Mouse (Mus musculus): ENCODE results near the gene Plch2.
"Not testable (repeated sequence)": the region's sequence is repeated elsewhere in the genome, so short reads cannot be mapped to it uniquely, and the experiment has no call there.

Gene Plch2

GRCm38 (mm10) chr4:155056724-155057123 is at the start of gene Plch2:
Gene Plch2 (minus strand): TSS chr4:155056784.
- DNase-seq (ENCODE audit: low read depth, low spot score) = no peak

GRCm38 (mm10) chr4:155098572-155098971 is 42.0 kb upstream of the Plch2 start:
- DNase-seq (ENCODE audit: low read depth, low spot score) = no peak

- no peak for DNase-seq (ENCODE audit: low read depth, low spot score)
Measured at GRCm38 (mm10) chr4:155097452-155097851, 40.9 kb upstream of the Plch2 start.

DNA sequence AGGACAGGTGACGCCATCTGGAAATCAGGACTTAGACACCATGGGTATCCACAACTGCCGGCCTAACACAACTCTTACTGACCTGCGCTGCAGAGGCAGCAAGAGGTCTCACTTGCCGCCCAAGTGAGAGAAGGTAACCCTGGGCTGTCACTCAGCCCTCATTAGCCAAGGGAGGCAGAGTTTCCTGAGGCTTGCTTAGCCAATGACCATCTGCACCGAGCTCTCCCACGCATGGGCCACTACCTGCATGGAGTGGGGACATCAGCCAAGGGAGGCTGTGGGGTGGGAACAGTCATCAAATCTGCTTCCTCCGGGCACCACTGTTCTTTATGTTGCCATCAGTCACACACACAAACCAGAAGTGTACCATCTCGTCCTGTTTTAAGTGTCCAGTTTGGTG is 39.4 kb upstream of the Plch2 start:
- DNase-seq (ENCODE audit: low read depth, low spot score) = no peak

DNA sequence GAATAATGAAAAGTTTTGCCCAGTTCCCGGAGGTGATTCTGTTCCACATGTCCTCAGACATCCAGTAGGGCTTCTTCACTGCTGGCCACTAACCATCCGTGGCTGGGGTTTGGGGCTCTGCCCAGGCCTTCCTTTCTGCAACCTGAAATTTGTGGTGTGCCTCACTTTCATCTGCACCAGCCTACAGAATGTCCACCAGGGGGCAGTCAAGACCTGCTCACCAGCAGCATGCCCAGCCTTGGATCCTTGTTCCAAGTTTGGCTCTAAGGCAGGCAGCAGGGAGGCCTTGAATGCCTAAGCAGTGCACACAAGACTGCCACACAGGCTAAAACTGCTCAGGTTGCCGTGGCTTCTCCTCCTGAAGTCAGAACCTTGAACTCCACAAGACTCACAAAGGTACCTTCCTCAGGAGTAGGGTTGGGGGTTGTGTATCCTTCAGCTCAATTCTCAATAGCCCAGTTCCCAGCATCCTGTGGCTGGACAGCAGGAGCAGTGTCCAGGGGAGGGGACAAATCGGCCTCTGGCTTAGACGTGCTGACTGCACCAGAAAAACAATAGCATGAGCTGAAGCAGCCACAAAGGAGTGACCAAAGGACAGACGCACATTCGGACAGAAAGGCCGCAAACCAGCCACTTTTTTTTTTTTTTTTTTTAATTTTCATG is 38.8 kb upstream of the Plch2 start:
- peak; percentile 85 for DNase-seq (ENCODE audit: low read depth, low spot score)

DNA sequence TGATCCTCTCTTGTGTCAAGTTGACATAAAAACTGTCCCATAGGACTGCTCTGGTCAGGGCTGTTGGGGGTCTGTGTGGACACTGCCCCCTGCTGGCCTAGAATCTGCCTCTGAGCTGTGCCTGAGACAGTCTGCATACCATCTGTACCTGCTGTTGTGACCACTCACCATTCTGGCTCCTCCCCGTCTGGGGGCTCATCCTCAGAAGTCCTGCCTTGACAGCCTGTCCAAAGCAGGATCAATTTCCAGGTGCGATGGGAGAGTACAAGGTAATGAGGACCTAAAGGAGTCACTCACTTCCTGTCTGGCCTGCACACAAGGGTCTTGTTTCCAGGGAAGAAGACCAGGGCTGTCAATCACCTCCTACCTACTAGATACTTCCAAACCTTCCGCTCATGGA is 38.0 kb upstream of the Plch2 start:
- peak; percentile 57 for DNase-seq (ENCODE audit: low read depth, low spot score)

- no peak for DNase-seq (ENCODE audit: low read depth, low spot score)
Measured at GRCm38 (mm10) chr4:155093431-155094149, 37.0 kb upstream of the Plch2 start.

DNA sequence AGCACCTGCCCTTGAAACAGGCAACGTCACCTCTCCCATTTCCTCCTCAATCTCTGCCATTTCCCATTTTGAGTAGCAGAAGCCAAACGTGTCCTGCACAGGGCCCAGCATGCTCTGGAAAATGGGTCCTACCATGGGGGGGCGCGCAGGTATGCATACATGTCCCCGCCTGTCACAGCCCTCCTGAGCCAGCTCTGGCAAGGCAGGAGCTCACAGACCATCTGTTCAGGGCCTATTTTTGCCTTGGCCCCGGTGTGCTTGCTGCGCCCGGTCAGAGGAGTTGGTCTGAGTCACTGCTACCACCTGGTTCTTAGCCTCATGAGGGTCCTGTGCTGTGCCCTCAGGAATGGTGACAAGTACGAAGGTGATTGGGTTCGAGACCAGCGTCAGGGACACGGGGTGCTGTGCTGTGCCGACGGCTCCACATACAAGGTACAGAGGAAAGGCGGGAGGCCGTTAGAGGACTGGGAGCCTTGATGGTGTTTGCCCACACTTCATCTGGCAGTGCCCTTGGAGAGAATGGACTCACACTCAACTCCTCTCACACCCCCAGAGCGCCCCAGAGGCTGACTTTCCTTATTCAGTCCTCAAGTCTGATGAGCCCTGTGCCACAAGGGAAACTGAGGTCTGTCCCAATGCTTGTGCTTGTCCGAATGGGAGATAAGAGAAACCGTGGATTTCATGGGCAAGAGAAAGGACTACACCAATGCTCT is 36.3 kb upstream of the Plch2 start:
- DNase-seq (ENCODE audit: low read depth, low spot score) = no peak

GRCm38 (mm10) chr4:155090688-155091449 is 34.3 kb upstream of the Plch2 start:
- peak; percentile 54 for DNase-seq (ENCODE audit: low read depth, low spot score)

DNA sequence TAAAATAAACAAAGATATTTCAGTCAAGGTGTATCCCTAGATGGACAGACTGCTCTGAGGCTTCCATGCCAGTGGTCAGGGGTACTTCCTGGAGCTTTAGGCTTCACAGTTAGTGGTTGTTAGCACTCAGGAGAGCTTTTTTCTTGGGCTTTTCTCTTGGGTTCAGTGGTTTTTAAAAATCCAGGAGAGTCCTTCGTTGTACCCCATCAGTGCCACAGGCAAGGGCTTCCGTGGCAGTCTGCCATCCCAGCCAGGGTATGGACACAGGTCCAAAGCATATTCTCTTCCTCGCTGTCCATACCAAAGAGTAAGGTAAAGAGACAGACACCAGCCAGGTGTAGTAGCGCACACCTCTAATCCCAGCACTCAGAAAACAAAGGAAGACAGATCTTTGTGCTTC is 33.6 kb upstream of the Plch2 start:
- no peak for DNase-seq (ENCODE audit: low read depth, low spot score)

DNA sequence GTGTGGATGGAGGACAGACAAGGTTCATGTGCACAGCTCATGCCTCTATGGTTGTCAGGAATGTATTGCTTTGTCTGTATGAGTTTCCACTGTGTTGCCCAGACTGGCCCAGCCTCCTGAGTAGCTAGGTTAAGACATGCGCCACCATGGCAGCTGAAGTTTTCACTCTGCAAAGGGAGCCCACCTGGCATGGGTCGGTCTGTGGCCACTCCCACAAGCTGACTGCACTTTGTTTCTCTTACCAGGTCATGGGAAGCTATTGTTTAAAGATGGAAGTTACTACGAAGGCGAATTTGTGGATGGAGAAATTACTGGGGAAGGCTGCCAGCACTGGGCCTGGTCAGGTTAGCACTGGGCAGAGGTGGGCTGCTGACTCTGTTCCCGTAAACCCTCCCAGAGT is 32.7 kb upstream of the Plch2 start:
- DNase-seq (ENCODE audit: low read depth, low spot score) = no peak

DNA sequence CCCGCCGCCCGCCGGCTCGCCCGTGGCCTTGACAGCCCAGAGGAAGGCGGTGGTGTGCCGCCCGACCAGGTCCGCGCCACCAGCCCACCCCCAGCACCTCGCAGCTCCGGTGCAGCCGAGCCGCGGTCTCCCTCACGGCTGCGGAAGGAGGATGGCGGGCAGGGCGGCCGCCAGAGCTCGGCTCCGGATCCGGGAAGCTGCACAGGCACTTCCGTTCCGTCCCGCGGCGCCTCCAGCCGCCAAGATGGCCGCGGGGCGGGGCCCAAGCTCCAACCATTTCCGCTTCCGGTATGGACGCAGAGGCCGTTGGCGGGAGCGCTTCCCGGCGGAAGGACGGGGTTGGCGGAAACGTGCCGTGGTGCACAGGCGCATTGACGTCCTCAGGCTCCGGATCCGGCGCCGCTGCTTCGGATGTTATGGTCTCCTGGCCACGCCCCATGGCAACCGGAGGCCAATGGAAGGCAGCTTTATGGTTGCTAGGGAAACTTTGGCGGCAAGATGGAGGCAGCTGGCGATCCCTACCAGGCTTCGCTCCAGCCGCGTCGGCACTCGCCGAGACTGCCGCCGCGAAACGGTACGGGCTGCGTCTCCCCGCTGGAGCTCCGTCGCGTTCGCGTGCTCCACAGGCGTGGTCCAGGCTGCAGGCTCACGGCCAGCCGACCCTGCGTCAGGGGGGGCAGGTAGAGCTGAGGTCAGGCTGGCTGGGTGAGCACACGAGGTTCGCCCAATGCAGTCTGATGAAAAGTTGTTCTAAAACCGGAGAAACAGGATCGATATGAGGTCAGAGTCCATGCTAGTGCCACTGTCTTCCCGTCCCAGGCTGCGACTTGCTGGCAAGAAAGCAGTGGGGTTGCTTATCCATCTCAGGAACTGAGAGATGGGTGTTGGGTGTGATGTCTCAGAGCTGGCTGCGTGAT is 29.8 kb upstream of the Plch2 start, which contains the start of the genes Rer1 and Morn1:
TSS of gene Rer1 (minus strand) at position 275 of the 917 bp plus-strand sequence.
TSS of gene Morn1 (plus strand) at position 470 of the 917 bp plus-strand sequence.
- DNase-seq (ENCODE audit: low read depth, low spot score) = peak; percentile 100

DNA sequence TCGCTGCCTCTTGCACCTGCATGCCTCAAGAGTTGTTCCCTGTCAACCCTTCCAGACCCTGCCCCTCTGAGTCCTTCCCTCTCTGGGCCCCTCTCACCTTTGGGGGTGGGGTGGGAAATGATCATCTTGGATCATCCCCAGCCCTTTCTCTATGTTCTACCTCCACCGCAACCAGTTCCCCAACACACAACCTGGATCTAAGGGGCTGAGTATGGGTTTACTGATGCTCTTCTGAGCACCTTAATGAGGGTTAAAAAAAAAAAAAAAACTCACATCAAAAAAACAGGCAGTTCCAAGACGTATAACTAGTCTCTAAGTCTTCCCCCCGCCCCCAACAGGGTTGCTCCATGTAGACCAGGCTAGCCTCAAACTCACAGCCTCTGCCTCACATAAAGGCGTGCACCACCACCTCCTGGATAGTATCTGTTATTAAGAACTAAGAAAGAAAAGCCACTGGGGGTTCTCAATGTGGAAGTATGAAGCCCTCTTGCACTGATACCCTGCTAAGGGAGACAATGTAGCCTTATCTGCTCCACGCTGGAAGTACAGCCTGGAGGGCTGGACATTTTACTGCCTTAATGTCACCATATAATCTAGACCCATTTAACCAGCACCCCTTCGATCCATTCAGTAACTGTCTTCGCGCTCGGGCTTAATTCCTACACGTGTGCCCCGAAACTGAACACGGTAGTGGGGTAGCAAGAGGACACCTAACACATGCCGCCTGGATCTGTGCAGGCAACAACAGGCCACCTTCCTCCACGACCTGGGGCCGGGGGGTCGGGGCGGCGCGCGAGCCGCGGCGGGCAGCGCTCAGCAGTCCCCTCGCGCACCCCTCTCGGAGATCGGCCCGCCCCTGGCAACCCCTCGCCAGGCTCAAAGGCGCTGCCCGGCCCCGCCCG is 28.9 kb upstream of the Plch2 start:
- DNase-seq (ENCODE audit: low read depth, low spot score) = peak; percentile 34

- no peak for DNase-seq (ENCODE audit: low read depth, low spot score)
Measured at GRCm38 (mm10) chr4:155084351-155084750, 27.8 kb upstream of the Plch2 start.

DNA sequence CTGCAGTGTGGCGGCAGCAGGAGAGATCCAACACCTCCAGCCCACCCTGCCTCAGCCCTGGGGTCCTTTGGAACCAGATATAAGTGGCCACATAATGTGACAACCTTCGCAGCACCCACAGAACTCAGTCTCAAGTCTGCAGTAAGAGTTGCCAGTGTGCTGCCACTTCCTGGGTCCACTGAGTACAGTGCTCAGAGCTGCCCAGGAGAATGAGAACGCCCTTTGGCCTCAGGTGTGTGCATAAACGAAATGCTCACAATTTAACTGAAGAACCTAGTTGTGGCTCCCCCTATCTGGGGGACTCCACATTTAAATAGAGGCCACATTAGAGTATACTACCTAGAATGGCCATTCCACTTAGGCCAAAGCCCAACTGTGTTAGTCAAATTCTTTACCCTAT is 27.0 kb upstream of the Plch2 start:
- DNase-seq (ENCODE audit: low read depth, low spot score) = no peak

GRCm38 (mm10) chr4:155079666-155080065 is 23.1 kb upstream of the Plch2 start:
- DNase-seq (ENCODE audit: low read depth, low spot score) = no peak

DNA sequence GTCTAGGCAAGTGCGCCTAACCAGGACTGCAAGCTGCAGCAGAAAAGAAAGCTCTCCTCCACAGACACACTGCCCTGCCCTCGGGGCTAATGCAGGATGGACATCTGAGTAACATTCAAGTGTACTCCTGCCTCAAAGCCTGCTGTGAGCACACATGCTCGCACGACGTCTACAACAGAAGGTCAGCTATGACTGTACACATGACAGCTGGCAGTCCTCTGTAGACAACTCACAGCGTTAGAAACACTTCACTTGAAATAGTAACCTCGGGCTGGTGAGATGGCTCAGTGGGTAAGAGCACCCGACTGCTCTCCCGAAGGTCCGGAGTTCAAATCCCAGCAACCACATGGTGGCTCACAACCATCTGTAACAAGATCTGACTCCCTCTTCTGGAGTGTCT is 22.2 kb upstream of the Plch2 start:
- not testable (repeated sequence) for DNase-seq (ENCODE audit: low read depth, low spot score)

DNA sequence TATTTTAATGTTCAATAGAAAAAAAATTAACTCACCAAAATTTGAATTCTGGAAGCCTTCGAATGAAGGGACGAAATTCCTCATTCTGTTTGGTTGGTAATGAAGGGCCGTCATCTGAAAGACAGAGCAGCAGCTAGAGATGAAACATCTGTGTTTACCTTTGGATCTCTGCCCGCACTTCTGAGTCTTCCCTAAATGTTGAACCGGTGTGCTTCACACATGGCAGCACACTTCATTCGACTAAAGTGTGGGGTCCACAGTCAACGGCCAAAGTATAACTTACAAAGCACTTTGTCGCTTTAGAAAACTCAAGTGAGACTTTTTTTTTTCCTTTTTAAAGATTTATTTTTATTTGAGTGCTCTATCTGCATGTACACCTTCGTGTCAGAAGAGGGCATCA is 20.1 kb upstream of the Plch2 start:
- no peak for DNase-seq (ENCODE audit: low read depth, low spot score)

- DNase-seq (ENCODE audit: low read depth, low spot score) = no peak
Measured at GRCm38 (mm10) chr4:155075813-155076212, 19.2 kb upstream of the Plch2 start.

GRCm38 (mm10) chr4:155075137-155075536 is 18.6 kb upstream of the Plch2 start:
- no peak for DNase-seq (ENCODE audit: low read depth, low spot score)
